Comparison of ENCODE assay signal across 14 mouse cellular contexts in the genomic region with DNA sequence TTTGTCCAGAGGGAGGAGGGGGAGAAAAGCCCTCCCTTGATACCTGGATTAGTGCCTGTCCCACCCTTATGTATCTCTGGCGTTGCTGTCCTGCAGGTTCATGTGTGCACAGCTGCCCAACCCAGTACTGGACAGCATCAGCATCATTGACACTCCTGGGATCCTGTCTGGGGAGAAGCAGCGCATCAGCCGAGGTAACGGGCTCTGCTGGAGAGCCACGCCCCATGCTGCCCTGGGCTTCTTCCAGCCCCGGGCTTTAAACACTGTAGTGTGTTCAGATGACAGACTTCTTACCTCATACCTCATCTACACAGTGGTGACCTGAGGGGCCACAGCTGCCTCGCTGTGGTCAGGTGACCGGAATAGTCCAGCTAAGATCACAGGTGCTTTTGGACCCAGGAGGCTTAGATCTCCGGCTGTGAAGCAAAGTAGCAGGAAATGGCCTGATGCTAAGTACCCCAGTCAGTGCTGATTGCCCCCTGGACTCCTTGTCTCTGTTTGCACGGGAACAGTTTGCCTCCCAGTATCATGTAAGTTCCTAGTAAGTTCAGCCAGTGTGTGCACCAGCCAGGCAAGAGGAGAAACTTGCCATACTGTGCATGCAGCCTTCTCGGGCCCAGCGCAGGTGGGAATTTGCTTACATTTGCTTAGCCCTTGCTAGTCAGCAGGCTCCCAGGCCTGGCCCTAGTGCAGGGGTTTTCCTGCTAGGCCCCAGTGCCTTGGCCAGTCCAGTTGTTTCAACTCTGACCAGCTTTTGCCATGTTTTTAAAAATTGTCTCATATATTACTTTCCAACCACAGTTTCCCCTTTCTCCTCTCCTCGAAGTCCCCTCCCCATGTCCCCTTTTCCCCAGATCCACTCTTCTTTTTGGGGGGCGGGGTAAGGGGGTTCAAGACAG. TPM values are rescaled to one million over a fixed set of nuclear protein-coding genes. Genes with fewer than 3 reads are reported as not detected.
A peak's percentile ranks its signal among the peaks of the same experiment; 100 is the strongest.
DNase-seq lines count a peak whose midpoint lies in the region; ATAC-seq and TF ChIP-seq lines count a peak whose summit lies in the region.
"Had no signal": no experiment of that assay in that cellular context is flagged by ENCODE, and none has a peak within 500 bp of the region (broad histone marks: within the 10 kb centered on the region; RNA-seq: fewer than 3 reads in every experiment).

No protein-coding gene starts in this region.

- peaks cover 55% of the 10 kb centered on the region for H3K36me3 ChIP-seq in heart, embryonic 13.5 days
- H3K36me3 ChIP-seq in CH12.LX (replicated peaks in 1 of 2; ENCODE audit: control insufficient read depth in 1 of 2, insufficient read depth in 1 of 2, low read length in 1 of 2) (peaks cover 75 to 79% of the 10 kb centered on the region in 2 experiments), G1E (replicated peaks) (peaks cover 78% of the 10 kb centered on the region)
- peaks cover 51% of the 10 kb centered on the region for H3K36me3 ChIP-seq in liver, embryonic 15.5 days (replicated peaks)

- no peaks in the 10 kb centered on the region for H3K9me3 ChIP-seq in heart, embryonic 13.5 days
- H3K9me3 ChIP-seq in CH12.LX (replicated peaks; ENCODE audit: low read length) (no peaks in the 10 kb centered on the region), G1E (replicated peaks) (no peaks in the 10 kb centered on the region)
- H3K9me3 ChIP-seq in liver, embryonic 15.5 days (replicated peaks), result no peaks in the 10 kb centered on the region
- H3K9me3 ChIP-seq: embryonic facial prominence, embryonic 15.5 days; forebrain, embryonic 13.5 days; lung, embryonic 15.5 days had no signal

- H3K9ac ChIP-seq in heart, embryonic 13.5 days, result peak overlapping the region; percentile 67; the same call in 1 of the 2 replicates
- peak overlapping the region; percentile 92 for H3K9ac ChIP-seq in CH12.LX (ENCODE audit: insufficient read depth, low read depth)
- H3K9ac ChIP-seq in liver, embryonic 15.5 days, result peak overlapping the region; percentile 15
- H3K9ac ChIP-seq: embryonic facial prominence, embryonic 15.5 days; lung, embryonic 15.5 days had no signal

- peak overlapping the region; percentile 92; the same call in 1 of the 2 replicates for H3K4me3 ChIP-seq in heart, embryonic 13.5 days
- peak overlapping the region; percentile 70 to 99 (median 99) for H3K4me3 ChIP-seq in CH12.LX (replicated peaks in 1 of 3; ENCODE audit: low read depth in 2 of 3, low read length in 2 of 3, poor library complexity in 1 of 3)
- H3K4me3 ChIP-seq in G1E (ENCODE audit: low read depth, low read length), result peak overlapping the region; percentile 8; the same call in 1 of the 2 replicates
- H3K4me3 ChIP-seq in liver, embryonic 15.5 days (replicated peaks), result no peak overlapping the region
- H3K4me3 ChIP-seq: embryonic facial prominence, embryonic 15.5 days; forebrain, embryonic 13.5 days; lung, embryonic 15.5 days had no signal

- peak; percentile 92 for TF ChIP-seq EP300 in CH12.LX (IDR thresholded peaks at IDR 0.05; ENCODE audit: low read length)

- WGBS in heart, embryonic 13.5 days, result 64% methylated on average over 14 of the region's 14 CpGs
- 64% methylated on average over 14 of the region's 14 CpGs for WGBS in liver, embryonic 15.5 days (ENCODE audit: insufficient replicate concordance)

- no peaks in the 10 kb centered on the region for H3K27me3 ChIP-seq in heart, embryonic 13.5 days (replicated peaks)
- H3K27me3 ChIP-seq in CH12.LX (replicated peaks), result no peaks in the 10 kb centered on the region
- H3K27me3 ChIP-seq in G1E (ENCODE audit: insufficient read depth, low read length), result no peaks in the 10 kb centered on the region
- no peaks in the 10 kb centered on the region for H3K27me3 ChIP-seq in liver, embryonic 15.5 days
- H3K27me3 ChIP-seq: embryonic facial prominence, embryonic 15.5 days; forebrain, embryonic 13.5 days; lung, embryonic 15.5 days had no signal

- in situ Hi-C loops in CH12.LX (cut with MboI; ENCODE audit: low pct_ligation_motif_present, low pct_unique_long_range_greater_than_20kb, low sequenced_read_pairs), result no loop called here

- H3K27ac ChIP-seq in heart, embryonic 13.5 days (replicated peaks), result 0 out of 2 replicates have a peak overlapping the region, but pooled peaks have one; percentile 6
- H3K27ac ChIP-seq in CH12.LX (ENCODE audit: insufficient read depth, low read depth), result peak overlapping the region; percentile 99
- peak overlapping the region; percentile 94 for H3K27ac ChIP-seq in liver, embryonic 15.5 days (replicated peaks)
- H3K27ac ChIP-seq: embryonic facial prominence, embryonic 15.5 days; forebrain, embryonic 13.5 days; lung, embryonic 15.5 days had no signal

- no peak for DNase-seq in heart, adult 18-20 months
- DNase-seq in CH12.LX (ENCODE audit: extremely low read depth) (peak; percentile 92), G1E (ENCODE audit: low spot score) (no peak)
- DNase-seq in layer of hippocampus, postnatal 14 days (ENCODE audit: low spot score in 2 of 2), result no peak
- no peak for DNase-seq in layer of hippocampus, adult 11-12 months (ENCODE audit: low spot score)
- DNase-seq: adrenal gland, postnatal 14 days; layer of hippocampus, adult 9-11 months; right cerebral cortex, postnatal 25 days; thymus, postnatal 25 days had no signal

- TF ChIP-seq POLR2A in CH12.LX (IDR thresholded peaks at IDR 0.05; ENCODE audit: low read depth, low read length), result peak; percentile 55

- dilution Hi-C loops in CH12.LX (cut with MboI; ENCODE audit: extremely low pct_ligation_motif_present, extremely low pct_unique_long_range_greater_than_20kb, low sequenced_read_pairs), result no loop called here

- TF ChIP-seq RAD21 in CH12.LX (IDR thresholded peaks at IDR 0.05; ENCODE audit: low read depth, low read length), result no peak; the same call in 1 of the 2 replicates

- no peak for ATAC-seq in heart, embryonic 13.5 days (ENCODE audit: extremely low read depth, insufficient number of reproducible peaks, low FRiP score, low TSS enrichment)
- no peak for ATAC-seq in G1E (ENCODE audit: extremely low read depth, insufficient number of reproducible peaks, low FRiP score, poor library complexity, severe bottlenecking)
- no peak for ATAC-seq in liver, embryonic 15.5 days (ENCODE audit: insufficient read depth)
- ATAC-seq: forebrain, embryonic 13.5 days had no signal

- TF ChIP-seq CTCF in CH12.LX (conservative IDR thresholded peaks at IDR 0.05 in 1 of 2, IDR thresholded peaks at IDR 0.05 in 1 of 2; ENCODE audit: low read depth in 2 of 2, low read length in 2 of 2) (no peak), G1E (IDR thresholded peaks at IDR 0.05; ENCODE audit: low read depth, low read length) (no peak)

- peaks cover 82% of the 10 kb centered on the region for H3K79me2 ChIP-seq in CH12.LX (replicated peaks; ENCODE audit: control insufficient read depth, extremely low read depth, insufficient read depth, poor library complexity, severe bottlenecking)

- H3K4me2 ChIP-seq in heart, embryonic 13.5 days, result peak overlapping the region; percentile 92
- peak overlapping the region; percentile 69 for H3K4me2 ChIP-seq in CH12.LX (ENCODE audit: insufficient read depth, low read depth, poor library complexity, severe bottlenecking)
- peak overlapping the region; percentile 99; the same call in 1 of the 2 replicates for H3K4me2 ChIP-seq in liver, embryonic 15.5 days
- H3K4me2 ChIP-seq: embryonic facial prominence, embryonic 15.5 days; forebrain, embryonic 13.5 days; lung, embryonic 15.5 days had no signal

- H3K4me1 ChIP-seq in heart, embryonic 13.5 days, result peaks cover 87% of the 10 kb centered on the region
- H3K4me1 ChIP-seq in CH12.LX (ENCODE audit: control insufficient read depth in 1 of 2, insufficient read depth in 2 of 2) (peaks cover 33 to 57% of the 10 kb centered on the region in 2 experiments), G1E (ENCODE audit: insufficient read depth, low read depth, low read length) (peaks cover 96% of the 10 kb centered on the region)
- peaks cover 96% of the 10 kb centered on the region for H3K4me1 ChIP-seq in liver, embryonic 15.5 days (replicated peaks)

RNA-seq across cellular contexts. Expression of gene Ehd1, which starts 4.8 kb away (rescaled TPM):
- 70.0 and 72.4 TPM in 2 replicates for polyA plus RNA-seq in heart, embryonic 13.5 days (2015; fragmentation: Nextera tagmentation; extraction: Ambion mirVana)
- 100 to 1,000 TPM; 101 to 107 TPM for total RNA-seq in heart, adult 18-20 months (2021)
- total RNA-seq in CH12.LX (2012; rRNA removed), result 231 and 400 TPM in 2 replicates
- 97.4 and 131 TPM in 2 replicates for total RNA-seq in CH12.LX (2014; rRNA removed)
- 245 and 301 TPM in 2 replicates for polyA plus RNA-seq in CH12.LX (2012; ENCODE audit: insufficient read length, low read depth)
- 18.0 and 18.7 TPM in 2 replicates for total RNA-seq in G1E (2014; fragmentation: Nextera tagmentation)
- 22.0 and 23.3 TPM in 2 replicates for total RNA-seq in G1E (2017)
- 132 and 135 TPM in 2 replicates for polyA plus RNA-seq in G1E (2012)
- 64.0 and 69.3 TPM in 2 replicates for polyA plus RNA-seq in liver, embryonic 15.5 days (2015; fragmentation: Nextera tagmentation; extraction: Ambion mirVana)
- 10 to 100 TPM; 68.8 to 79.0 TPM for total RNA-seq in layer of hippocampus, postnatal 14 days (2021)

RNA-seq across cellular contexts. Expression of gene Cdc42bpg, which starts 24.9 kb away (rescaled TPM):
- 0.45 and 0.60 TPM in 2 replicates for polyA plus RNA-seq in heart, embryonic 13.5 days (2015; fragmentation: Nextera tagmentation; extraction: Ambion mirVana)
- 10 to 100 TPM; 13.8 TPM for total RNA-seq in heart, adult 18-20 months (2021)
- 4.1 and 4.2 TPM in 2 replicates for total RNA-seq in CH12.LX (2012; rRNA removed)
- 0.65 and 0.79 TPM in 2 replicates for total RNA-seq in CH12.LX (2014; rRNA removed)
- 2.3 and 2.6 TPM in 2 replicates for polyA plus RNA-seq in CH12.LX (2012; ENCODE audit: insufficient read length, low read depth)
- total RNA-seq in G1E (2014; fragmentation: Nextera tagmentation), result 5.0 and 7.6 TPM in 2 replicates
- total RNA-seq in G1E (2017), result 2.0 and 2.4 TPM in 2 replicates
- polyA plus RNA-seq in G1E (2012), result 14.1 and 15.4 TPM in 2 replicates
- 0.21 and 0.38 TPM in 2 replicates for polyA plus RNA-seq in liver, embryonic 15.5 days (2015; fragmentation: Nextera tagmentation; extraction: Ambion mirVana)
- total RNA-seq in layer of hippocampus, postnatal 14 days (2021), result 1 to 10 TPM; 4.9 to 5.6 TPM

RNA-seq across cellular contexts. Expression of gene Atg2a, which starts 39.9 kb away (rescaled TPM):
- 6.5 and 7.1 TPM in 2 replicates for polyA plus RNA-seq in heart, embryonic 13.5 days (2015; fragmentation: Nextera tagmentation; extraction: Ambion mirVana)
- total RNA-seq in heart, adult 18-20 months (2021), result 10 to 100 TPM; 21.5 to 22.1 TPM
- total RNA-seq in CH12.LX (2012; rRNA removed), result 9.5 and 10.0 TPM in 2 replicates
- total RNA-seq in CH12.LX (2014; rRNA removed), result 2.3 and 2.8 TPM in 2 replicates
- 9.4 and 13.9 TPM in 2 replicates for polyA plus RNA-seq in CH12.LX (2012; ENCODE audit: insufficient read length, low read depth)
- total RNA-seq in G1E (2014; fragmentation: Nextera tagmentation), result 18.4 and 31.8 TPM in 2 replicates
- 7.0 and 9.4 TPM in 2 replicates for total RNA-seq in G1E (2017)
- 44.4 and 45.0 TPM in 2 replicates for polyA plus RNA-seq in G1E (2012)
- 4.7 and 5.8 TPM in 2 replicates for polyA plus RNA-seq in liver, embryonic 15.5 days (2015; fragmentation: Nextera tagmentation; extraction: Ambion mirVana)
- total RNA-seq in layer of hippocampus, postnatal 14 days (2021), result 10 to 100 TPM; 35.9 to 38.2 TPM

RNA-seq across cellular contexts. Expression of gene Ppp2r5b, which starts 45.7 kb away (rescaled TPM):
- 20.7 and 21.2 TPM in 2 replicates for polyA plus RNA-seq in heart, embryonic 13.5 days (2015; fragmentation: Nextera tagmentation; extraction: Ambion mirVana)
- total RNA-seq in heart, adult 18-20 months (2021), result 10 to 100 TPM; 32.2 to 32.5 TPM
- total RNA-seq in CH12.LX (2012; rRNA removed), result 7.8 and 9.8 TPM in 2 replicates
- total RNA-seq in CH12.LX (2014; rRNA removed), result 2.8 and 3.0 TPM in 2 replicates
- polyA plus RNA-seq in CH12.LX (2012; ENCODE audit: insufficient read length, low read depth), result 3.4 and 4.1 TPM in 2 replicates
- total RNA-seq in G1E (2014; fragmentation: Nextera tagmentation), result 3.4 and 9.0 TPM in 2 replicates
- total RNA-seq in G1E (2017), result 5.6 and 6.0 TPM in 2 replicates
- 7.1 and 8.9 TPM in 2 replicates for polyA plus RNA-seq in G1E (2012)
- polyA plus RNA-seq in liver, embryonic 15.5 days (2015; fragmentation: Nextera tagmentation; extraction: Ambion mirVana), result 3.3 and 5.0 TPM in 2 replicates
- total RNA-seq in layer of hippocampus, postnatal 14 days (2021), result 100 to 1,000 TPM; 158 to 170 TPM

RNA-seq across cellular contexts. Expression of gene Men1, which starts 53.4 kb away (rescaled TPM):
- 46.9 and 48.1 TPM in 2 replicates for polyA plus RNA-seq in heart, embryonic 13.5 days (2015; fragmentation: Nextera tagmentation; extraction: Ambion mirVana)
- 10 to 100 TPM; 13.3 to 14.0 TPM for total RNA-seq in heart, adult 18-20 months (2021)
- total RNA-seq in CH12.LX (2012; rRNA removed) (42.9 and 43.0 TPM in 2 replicates), CH12.LX (2014; rRNA removed) (23.5 and 24.9 TPM in 2 replicates), G1E (2014; fragmentation: Nextera tagmentation) (51.0 and 53.9 TPM in 2 replicates), G1E (2017) (28.8 and 30.9 TPM in 2 replicates)
- polyA plus RNA-seq in CH12.LX (2012; ENCODE audit: insufficient read length, low read depth) (50.7 and 67.8 TPM in 2 replicates), G1E (2012) (146 and 213 TPM in 2 replicates)
- polyA plus RNA-seq in liver, embryonic 15.5 days (2015; fragmentation: Nextera tagmentation; extraction: Ambion mirVana), result 25.1 and 25.4 TPM in 2 replicates
- total RNA-seq in layer of hippocampus, postnatal 14 days (2021), result 10 to 100 TPM; 66.4 to 68.2 TPM

Comparison
In these comparisons a context has a peak if more than half of its experiments do, and no peak if none do; other contexts are left out.
1. H3K27ac ChIP-seq: peak in every context shown above with its lines; median percentile 99 in CH12.LX; 94 in liver, embryonic 15.5 days; 6 in heart, embryonic 13.5 days.
2. H3K9ac ChIP-seq: peak in every context shown above with its lines; median percentile 92 in CH12.LX; 67 in heart, embryonic 13.5 days; 15 in liver, embryonic 15.5 days.